Mouse (Mus musculus): Measurements from ENCODE around the gene Col15a1.

DNA sequence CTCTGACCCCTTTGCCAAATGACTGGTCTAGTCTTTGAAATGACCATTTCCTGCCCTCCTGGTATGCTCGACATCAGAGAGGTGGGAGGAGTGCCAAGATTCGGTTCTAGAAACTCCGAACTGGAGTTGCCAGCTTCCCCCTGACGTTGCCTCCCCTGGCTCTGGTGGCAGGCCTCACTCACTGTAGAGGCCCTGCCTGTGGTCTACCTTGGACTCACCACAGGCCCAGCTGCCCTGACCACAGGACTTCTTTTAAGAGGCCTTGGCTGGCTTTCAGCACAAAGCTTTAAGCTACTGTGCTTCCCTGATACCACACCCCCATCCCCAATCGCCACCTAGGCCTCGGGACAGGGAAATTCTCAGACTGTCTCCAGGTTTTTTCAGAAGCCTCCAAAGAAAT lies 21.4 kb upstream of the Col15a1 start:
- TF ChIP-seq CTCF (conservative IDR thresholded peaks at IDR 0.05; ENCODE audit: low read length): no peak
- TF ChIP-seq POU5F1 (IDR thresholded peaks at IDR 0.05; ENCODE audit: borderline replicate concordance, low read length): no peak

Measured in E14TG2a.4 (cell line).